Mouse (Mus musculus): ENCODE measurements at regions not wholly inside any gene's neighbourhood (a gene's known extent, or its start where the extent isn't known, plus 50 kb on each side); places are given as distances from the start of the nearest gene placed in this dataset.

- ATAC-seq (ENCODE audit: extremely low read depth, insufficient number of reproducible peaks, low FRiP score, poor library complexity, severe bottlenecking) (no peak), DNase-seq (ENCODE audit: low spot score) (no peak)
- Histone ChIP-seq H3K36me3 (replicated peaks) (no peaks in the 10 kb centered on the region), H3K9me3 (replicated peaks) (peaks cover 78% of the 10 kb centered on the region), H3K27me3 (ENCODE audit: insufficient read depth, low read length) (no peaks in the 10 kb centered on the region), H3K4me1 (ENCODE audit: insufficient read depth, low read depth, low read length) (no peaks in the 10 kb centered on the region), H3K4me3 (ENCODE audit: low read depth, low read length) (no peak overlapping the region)
- TF ChIP-seq TAL1 (conservative IDR thresholded peaks at IDR 0.05; ENCODE audit: low read depth, low read length), result no peak
- no peak for TF ChIP-seq POLR2AphosphoS5 (IDR thresholded peaks at IDR 0.05; ENCODE audit: insufficient replicate concordance, low read depth, low read length)
- no peak for TF ChIP-seq GATA2 (IDR thresholded peaks at IDR 0.05; ENCODE audit: borderline replicate concordance, low read depth, low read length)
- no peak for TF ChIP-seq GATA1 (IDR thresholded peaks at IDR 0.05; ENCODE audit: borderline replicate concordance, low read length)
- no peak for TF ChIP-seq CTCF (IDR thresholded peaks at IDR 0.05; ENCODE audit: low read depth, low read length)
Measured at GRCm38 (mm10) chr4:154756740-154757446, 80.4 kb upstream of the Ttc34 start.

DNA sequence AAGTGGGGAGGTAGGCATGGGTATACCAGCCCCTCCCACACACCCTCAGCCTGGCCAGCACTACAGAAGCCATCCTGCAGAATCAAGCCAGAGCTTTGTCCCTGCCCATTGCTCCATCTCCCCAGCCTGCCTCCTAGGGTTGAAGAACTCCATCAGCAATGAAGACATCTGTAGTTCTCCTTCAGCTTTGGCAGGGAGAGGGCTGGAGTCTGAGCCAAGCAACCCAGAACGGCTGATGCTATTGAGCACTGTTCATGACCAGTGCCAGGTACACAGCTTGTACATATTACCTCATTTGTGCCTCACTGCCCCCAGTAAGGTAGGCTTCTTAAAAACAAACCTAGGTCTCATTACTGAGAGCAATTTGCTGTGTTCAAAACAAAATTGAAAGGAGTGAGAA lies 77.4 kb upstream of the Ttc34 start:
- no peak for TF ChIP-seq GATA1 (IDR thresholded peaks at IDR 0.05; ENCODE audit: borderline replicate concordance, low read length)
- no peak for TF ChIP-seq TAL1 (conservative IDR thresholded peaks at IDR 0.05; ENCODE audit: low read depth, low read length)
- TF ChIP-seq GATA2 (IDR thresholded peaks at IDR 0.05; ENCODE audit: borderline replicate concordance, low read depth, low read length), result no peak
- no peak for TF ChIP-seq POLR2AphosphoS5 (IDR thresholded peaks at IDR 0.05; ENCODE audit: insufficient replicate concordance, low read depth, low read length)
- TF ChIP-seq CTCF (IDR thresholded peaks at IDR 0.05; ENCODE audit: low read depth, low read length), result no peak
- Histone ChIP-seq H3K4me3 (ENCODE audit: low read depth, low read length) (no peak overlapping the region), H3K36me3 (replicated peaks) (no peaks in the 10 kb centered on the region), H3K4me1 (ENCODE audit: insufficient read depth, low read depth, low read length) (no peaks in the 10 kb centered on the region), H3K9me3 (replicated peaks) (peaks cover 79% of the 10 kb centered on the region), H3K27me3 (ENCODE audit: insufficient read depth, low read length) (no peaks in the 10 kb centered on the region)
- ATAC-seq (ENCODE audit: extremely low read depth, insufficient number of reproducible peaks, low FRiP score, poor library complexity, severe bottlenecking) (no peak), DNase-seq (ENCODE audit: low spot score) (no peak)

- no peaks in the 10 kb centered on the region for H3K36me3 ChIP-seq (replicated peaks)
- ATAC-seq (ENCODE audit: extremely low read depth, insufficient number of reproducible peaks, low FRiP score, poor library complexity, severe bottlenecking), result no peak
- H3K4me1 ChIP-seq (ENCODE audit: insufficient read depth, low read depth, low read length), result no peaks in the 10 kb centered on the region
- peaks cover 80% of the 10 kb centered on the region for H3K9me3 ChIP-seq (replicated peaks)
- no peak for DNase-seq (ENCODE audit: low spot score)
- no peak overlapping the region for H3K4me3 ChIP-seq (ENCODE audit: low read depth, low read length)
- TF ChIP-seq TAL1 (conservative IDR thresholded peaks at IDR 0.05; ENCODE audit: low read depth, low read length) (no peak), GATA1 (IDR thresholded peaks at IDR 0.05; ENCODE audit: borderline replicate concordance, low read length) (no peak), CTCF (IDR thresholded peaks at IDR 0.05; ENCODE audit: low read depth, low read length) (no peak), POLR2AphosphoS5 (IDR thresholded peaks at IDR 0.05; ENCODE audit: insufficient replicate concordance, low read depth, low read length) (no peak), GATA2 (IDR thresholded peaks at IDR 0.05; ENCODE audit: borderline replicate concordance, low read depth, low read length) (no peak)
- no peaks in the 10 kb centered on the region for H3K27me3 ChIP-seq (ENCODE audit: insufficient read depth, low read length)
Measured at GRCm38 (mm10) chr4:154764238-154764637, 73.0 kb upstream of the Ttc34 start.

- Histone ChIP-seq H3K4me1 (ENCODE audit: insufficient read depth, low read depth, low read length) (no peaks in the 10 kb centered on the region), H3K4me3 (ENCODE audit: low read depth, low read length) (no peak overlapping the region), H3K9me3 (replicated peaks) (peaks cover 85% of the 10 kb centered on the region), H3K27me3 (ENCODE audit: insufficient read depth, low read length) (no peaks in the 10 kb centered on the region), H3K36me3 (replicated peaks) (no peaks in the 10 kb centered on the region)
- DNase-seq (ENCODE audit: low spot score) (no peak), ATAC-seq (ENCODE audit: extremely low read depth, insufficient number of reproducible peaks, low FRiP score, poor library complexity, severe bottlenecking) (no peak)
- no peak for TF ChIP-seq POLR2AphosphoS5 (IDR thresholded peaks at IDR 0.05; ENCODE audit: insufficient replicate concordance, low read depth, low read length)
- TF ChIP-seq GATA2 (IDR thresholded peaks at IDR 0.05; ENCODE audit: borderline replicate concordance, low read depth, low read length), result no peak
- TF ChIP-seq CTCF (IDR thresholded peaks at IDR 0.05; ENCODE audit: low read depth, low read length), result no peak
- TF ChIP-seq GATA1 (IDR thresholded peaks at IDR 0.05; ENCODE audit: borderline replicate concordance, low read length), result no peak
- no peak for TF ChIP-seq TAL1 (conservative IDR thresholded peaks at IDR 0.05; ENCODE audit: low read depth, low read length)
Measured at GRCm38 (mm10) chr4:154766158-154766557, 71.1 kb upstream of the Ttc34 start.

GRCm38 (mm10) chr4:154771330-154772076 lies 65.8 kb upstream of the Ttc34 start:
- no peak for ATAC-seq (ENCODE audit: extremely low read depth, insufficient number of reproducible peaks, low FRiP score, poor library complexity, severe bottlenecking)

GRCm38 (mm10) chr4:154772077-154772462 lies 65.2 kb upstream of the Ttc34 start:
- H3K36me3 ChIP-seq (replicated peaks), result no peaks in the 10 kb centered on the region
- TF ChIP-seq GATA1 (IDR thresholded peaks at IDR 0.05; ENCODE audit: borderline replicate concordance, low read length) (no peak), TAL1 (conservative IDR thresholded peaks at IDR 0.05; ENCODE audit: low read depth, low read length) (no peak), GATA2 (IDR thresholded peaks at IDR 0.05; ENCODE audit: borderline replicate concordance, low read depth, low read length) (no peak), POLR2AphosphoS5 (IDR thresholded peaks at IDR 0.05; ENCODE audit: insufficient replicate concordance, low read depth, low read length) (no peak), CTCF (IDR thresholded peaks at IDR 0.05; ENCODE audit: low read depth, low read length) (no peak)
- ATAC-seq (ENCODE audit: extremely low read depth, insufficient number of reproducible peaks, low FRiP score, poor library complexity, severe bottlenecking) (no peak), DNase-seq (ENCODE audit: low spot score) (no peak)
- H3K27me3 ChIP-seq (ENCODE audit: insufficient read depth, low read length), result no peaks in the 10 kb centered on the region
- H3K4me3 ChIP-seq (ENCODE audit: low read depth, low read length), result no peak overlapping the region
- no peaks in the 10 kb centered on the region for H3K4me1 ChIP-seq (ENCODE audit: insufficient read depth, low read depth, low read length)
- peaks cover 96% of the 10 kb centered on the region for H3K9me3 ChIP-seq (replicated peaks)

More at GRCm38 (mm10) chr4:154771330-154772076, 65.8 kb upstream of the Ttc34 start:
- no peaks in the 10 kb centered on the region for H3K36me3 ChIP-seq (replicated peaks)
- DNase-seq (ENCODE audit: low spot score), result no peak
- TF ChIP-seq CTCF (IDR thresholded peaks at IDR 0.05; ENCODE audit: low read depth, low read length), result no peak
- TF ChIP-seq GATA2 (IDR thresholded peaks at IDR 0.05; ENCODE audit: borderline replicate concordance, low read depth, low read length), result no peak
- no peak for TF ChIP-seq TAL1 (conservative IDR thresholded peaks at IDR 0.05; ENCODE audit: low read depth, low read length)
- TF ChIP-seq GATA1 (IDR thresholded peaks at IDR 0.05; ENCODE audit: borderline replicate concordance, low read length), result no peak
- TF ChIP-seq POLR2AphosphoS5 (IDR thresholded peaks at IDR 0.05; ENCODE audit: insufficient replicate concordance, low read depth, low read length), result no peak
- H3K4me3 ChIP-seq (ENCODE audit: low read depth, low read length), result no peak overlapping the region
- no peaks in the 10 kb centered on the region for H3K27me3 ChIP-seq (ENCODE audit: insufficient read depth, low read length)
- no peaks in the 10 kb centered on the region for H3K4me1 ChIP-seq (ENCODE audit: insufficient read depth, low read depth, low read length)
- H3K9me3 ChIP-seq (replicated peaks), result peaks cover 96% of the 10 kb centered on the region
